Mouse (Mus musculus): ENCODE measurements around the gene Ubr2. TPM values are rescaled to one million over a fixed set of nuclear protein-coding genes. Genes with fewer than 3 reads are reported as not detected.

Ubr2 gene
- polyA plus RNA-seq, 1 experiment from 2014 or later = 23.0 TPM

DNA sequence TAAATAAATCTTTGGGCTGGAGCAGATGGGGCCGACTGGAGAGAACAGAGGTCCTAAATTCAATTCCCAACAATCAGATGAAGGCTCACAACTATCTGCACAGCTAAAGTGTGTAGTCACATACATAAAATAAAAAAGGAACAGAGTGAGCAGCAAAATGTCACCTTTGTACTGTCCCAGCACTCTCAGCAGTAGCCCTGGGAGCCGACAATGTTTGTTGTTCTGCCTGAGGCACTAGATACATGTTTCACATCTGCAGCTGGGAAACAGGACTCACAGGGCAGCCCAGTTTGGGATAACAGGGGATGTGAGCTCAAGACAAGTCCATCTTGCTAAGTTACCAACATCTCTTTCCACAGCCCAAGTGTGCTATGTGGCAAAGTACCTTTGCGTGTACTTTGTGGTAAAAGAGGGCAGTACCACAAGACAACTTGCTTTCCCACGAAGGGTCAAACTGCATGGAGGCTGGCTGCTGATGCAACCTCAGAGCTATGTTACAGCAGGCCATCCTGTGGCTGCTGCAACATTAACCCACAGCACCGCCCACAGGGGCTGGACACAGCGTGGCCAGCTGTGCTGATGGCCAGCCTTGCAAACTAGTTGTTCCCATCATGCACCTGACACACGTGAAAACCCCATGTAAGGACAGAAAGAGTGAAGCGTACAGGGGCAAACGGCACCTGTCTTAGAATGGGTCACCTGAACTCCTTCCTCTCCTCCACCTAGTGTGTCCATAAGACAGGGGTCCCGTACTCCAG lies 15.5 kb downstream of the Ubr2 start:
- H3K9ac ChIP-seq (replicated peaks; ENCODE audit: low read depth, low read length) = no peak overlapping the region

DNA sequence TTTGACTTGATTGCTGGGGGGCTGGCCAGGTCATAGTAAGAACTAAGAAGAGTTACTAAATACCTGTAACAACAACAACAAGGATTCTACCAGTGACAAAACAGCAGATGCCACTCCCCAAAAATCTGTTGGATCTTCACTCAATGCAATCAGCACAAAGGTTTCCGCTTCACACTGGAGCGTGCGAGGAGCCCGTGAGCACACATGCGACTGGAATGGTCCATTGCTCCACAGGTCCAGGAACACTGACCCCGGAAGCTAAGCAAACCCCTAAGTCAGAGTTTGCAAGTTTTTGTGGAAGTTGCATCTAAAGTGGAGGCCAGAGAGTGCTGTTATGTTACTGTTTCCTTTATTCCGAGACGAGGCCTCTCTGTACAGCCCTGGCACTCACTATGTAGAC lies 16.7 kb downstream of the Ubr2 start:
- 93% methylated on average over 8 of the region's 8 CpGs for WGBS
- Histone ChIP-seq H3K4me3 (ENCODE audit: low read depth, low read length) (no peak overlapping the region), H3K4me2 (ENCODE audit: low read depth, low read length) (no peak overlapping the region), H3K4me1 (ENCODE audit: control insufficient read depth, insufficient read depth, low read length) (no peaks in the 10 kb centered on the region), H3K9me3 (ENCODE audit: control insufficient read depth, low read length) (no peaks in the 10 kb centered on the region), H3K9ac (replicated peaks; ENCODE audit: low read depth, low read length) (no peak overlapping the region), H3K27ac (ENCODE audit: low read depth, low read length) (no peak overlapping the region), H3K36me3 (ENCODE audit: control insufficient read depth, insufficient read depth, low read length) (peaks cover 33% of the 10 kb centered on the region), H3K27me3 (ENCODE audit: control insufficient read depth, insufficient read depth, low read length) (no peaks in the 10 kb centered on the region)
- no peak for ATAC-seq (ENCODE audit: low read depth)

More for the DNA sequence above, 15.5 kb downstream of the Ubr2 start:
- Histone ChIP-seq H3K27me3 (ENCODE audit: control insufficient read depth, insufficient read depth, low read length) (no peaks in the 10 kb centered on the region), H3K9me3 (ENCODE audit: control insufficient read depth, low read length) (no peaks in the 10 kb centered on the region), H3K27ac (ENCODE audit: low read depth, low read length) (no peak overlapping the region), H3K4me2 (ENCODE audit: low read depth, low read length) (no peak overlapping the region), H3K4me3 (ENCODE audit: low read depth, low read length) (no peak overlapping the region), H3K4me1 (ENCODE audit: control insufficient read depth, insufficient read depth, low read length) (no peaks in the 10 kb centered on the region), H3K36me3 (ENCODE audit: control insufficient read depth, insufficient read depth, low read length) (peaks cover 31% of the 10 kb centered on the region)
- ATAC-seq (ENCODE audit: low read depth) = no peak
- 80% methylated on average over 10 of the region's 10 CpGs for WGBS

DNA sequence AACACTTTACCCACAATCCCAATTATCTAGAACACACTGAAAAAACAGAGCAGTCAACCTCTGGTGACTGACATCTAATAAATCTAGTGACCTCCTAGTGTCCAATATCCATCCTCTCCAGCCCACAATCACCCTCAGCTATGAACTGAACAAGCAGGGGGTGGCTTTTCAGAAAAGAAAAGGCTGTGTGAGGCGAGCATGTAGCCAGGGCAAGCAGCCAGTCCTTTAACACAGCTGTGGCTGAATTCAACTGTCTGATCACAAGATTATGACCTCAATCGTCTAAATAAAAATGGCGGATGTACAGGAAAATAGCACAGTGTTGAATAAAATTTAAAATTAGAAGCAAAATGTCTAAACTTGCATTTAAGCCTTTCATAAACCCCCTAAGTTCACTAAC lies 22.7 kb downstream of the Ubr2 start:
- Histone ChIP-seq H3K36me3 (ENCODE audit: control insufficient read depth, insufficient read depth, low read length) (peaks cover 79% of the 10 kb centered on the region), H3K27me3 (ENCODE audit: control insufficient read depth, insufficient read depth, low read length) (no peaks in the 10 kb centered on the region), H3K4me2 (ENCODE audit: low read depth, low read length) (no peak overlapping the region), H3K27ac (ENCODE audit: low read depth, low read length) (no peak overlapping the region), H3K9ac (replicated peaks; ENCODE audit: low read depth, low read length) (no peak overlapping the region), H3K4me1 (ENCODE audit: control insufficient read depth, insufficient read depth, low read length) (no peaks in the 10 kb centered on the region), H3K4me3 (ENCODE audit: low read depth, low read length) (no peak overlapping the region), H3K9me3 (ENCODE audit: control insufficient read depth, low read length) (no peaks in the 10 kb centered on the region)
- ATAC-seq (ENCODE audit: low read depth) = no peak
- WGBS = 74% methylated on average over 3 of the region's 3 CpGs

DNA sequence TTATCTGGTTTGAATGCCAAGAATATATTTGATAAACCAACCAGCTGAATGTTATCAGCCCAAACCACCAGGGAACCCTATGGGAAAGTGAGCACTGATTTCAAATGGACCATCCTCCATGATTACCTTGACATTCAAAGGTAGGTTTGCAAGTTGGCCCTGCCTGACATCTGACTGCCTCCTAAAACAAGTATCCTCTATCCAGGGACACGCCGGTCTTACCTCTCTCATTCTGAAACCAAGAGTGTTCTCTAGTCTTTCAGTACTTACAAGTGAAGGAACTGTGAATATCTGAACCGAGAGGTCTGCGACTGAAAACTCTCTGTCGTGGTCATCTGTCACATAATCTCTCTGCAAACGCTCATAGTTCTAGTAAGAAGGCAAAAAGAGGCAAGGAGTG lies 30.3 kb downstream of the Ubr2 start:
- Histone ChIP-seq H3K4me2 (ENCODE audit: low read depth, low read length) (no peak overlapping the region), H3K36me3 (ENCODE audit: control insufficient read depth, insufficient read depth, low read length) (peaks cover 69% of the 10 kb centered on the region), H3K9ac (replicated peaks; ENCODE audit: low read depth, low read length) (no peak overlapping the region), H3K27me3 (ENCODE audit: control insufficient read depth, insufficient read depth, low read length) (no peaks in the 10 kb centered on the region), H3K9me3 (ENCODE audit: control insufficient read depth, low read length) (no peaks in the 10 kb centered on the region), H3K4me3 (ENCODE audit: low read depth, low read length) (no peak overlapping the region), H3K27ac (ENCODE audit: low read depth, low read length) (no peak overlapping the region), H3K4me1 (ENCODE audit: control insufficient read depth, insufficient read depth, low read length) (no peaks in the 10 kb centered on the region)
- no peak for ATAC-seq (ENCODE audit: low read depth)
- WGBS = 96% methylated on average over 6 of the region's 6 CpGs

DNA sequence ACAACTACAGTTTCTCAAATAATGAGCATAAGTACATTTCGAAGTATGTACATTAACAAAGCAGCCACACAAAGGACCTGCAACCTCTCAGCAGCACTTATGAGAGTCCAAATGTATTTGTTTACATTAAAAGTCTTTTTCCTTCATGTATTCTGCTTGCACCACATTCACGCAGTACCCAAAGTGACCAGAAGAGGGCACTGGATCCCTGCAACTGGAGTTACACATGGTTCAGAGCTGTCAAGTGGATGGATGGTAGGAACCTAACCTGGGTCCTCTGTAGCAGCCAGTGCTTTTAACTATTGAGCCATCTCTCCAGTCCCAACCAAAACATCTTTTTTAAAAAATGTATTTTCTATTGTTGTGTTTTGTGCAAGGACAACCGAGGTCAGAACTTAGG lies 35.2 kb downstream of the Ubr2 start:
- 67% methylated on average over 3 of the region's 3 CpGs for WGBS
- Histone ChIP-seq H3K27ac (ENCODE audit: low read depth, low read length) (no peak overlapping the region), H3K36me3 (ENCODE audit: control insufficient read depth, insufficient read depth, low read length) (peaks cover 69% of the 10 kb centered on the region), H3K9me3 (ENCODE audit: control insufficient read depth, low read length) (no peaks in the 10 kb centered on the region), H3K4me3 (ENCODE audit: low read depth, low read length) (no peak overlapping the region), H3K27me3 (ENCODE audit: control insufficient read depth, insufficient read depth, low read length) (no peaks in the 10 kb centered on the region), H3K4me1 (ENCODE audit: control insufficient read depth, insufficient read depth, low read length) (no peaks in the 10 kb centered on the region), H3K4me2 (ENCODE audit: low read depth, low read length) (no peak overlapping the region), H3K9ac (replicated peaks; ENCODE audit: low read depth, low read length) (no peak overlapping the region)
- ATAC-seq (ENCODE audit: low read depth) = no peak

DNA sequence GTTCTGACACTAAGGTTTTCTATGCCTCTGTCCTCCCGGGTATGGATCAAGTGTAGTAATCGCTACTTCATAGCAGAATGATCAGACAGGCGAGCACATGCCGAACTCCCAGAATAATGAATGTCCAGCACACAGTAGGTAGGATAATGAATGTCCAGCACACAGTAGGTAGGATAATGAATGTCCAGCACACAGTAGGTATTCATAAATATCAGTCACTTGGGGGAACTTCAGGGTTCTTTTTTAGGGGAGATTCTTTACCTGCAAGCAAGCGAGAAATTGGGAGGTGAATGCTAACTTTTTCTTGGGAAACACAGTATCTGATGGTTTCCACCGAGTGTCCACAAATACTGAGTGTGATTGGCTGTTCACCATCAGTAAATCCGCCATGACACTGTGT lies 37.8 kb downstream of the Ubr2 start:
- H3K27ac ChIP-seq (ENCODE audit: low read depth, low read length) = no peak overlapping the region
- H3K4me3 ChIP-seq (ENCODE audit: low read depth, low read length) = no peak overlapping the region
- 93% methylated on average over 7 of the region's 7 CpGs for WGBS
- H3K9ac ChIP-seq (replicated peaks; ENCODE audit: low read depth, low read length) = no peak overlapping the region
- no peaks in the 10 kb centered on the region for H3K4me1 ChIP-seq (ENCODE audit: control insufficient read depth, insufficient read depth, low read length)
- peaks cover 79% of the 10 kb centered on the region for H3K36me3 ChIP-seq (ENCODE audit: control insufficient read depth, insufficient read depth, low read length)
- H3K27me3 ChIP-seq (ENCODE audit: control insufficient read depth, insufficient read depth, low read length) = no peaks in the 10 kb centered on the region
- H3K9me3 ChIP-seq (ENCODE audit: control insufficient read depth, low read length) = no peaks in the 10 kb centered on the region
- no peak overlapping the region for H3K4me2 ChIP-seq (ENCODE audit: low read depth, low read length)
- no peak for ATAC-seq (ENCODE audit: low read depth)

DNA sequence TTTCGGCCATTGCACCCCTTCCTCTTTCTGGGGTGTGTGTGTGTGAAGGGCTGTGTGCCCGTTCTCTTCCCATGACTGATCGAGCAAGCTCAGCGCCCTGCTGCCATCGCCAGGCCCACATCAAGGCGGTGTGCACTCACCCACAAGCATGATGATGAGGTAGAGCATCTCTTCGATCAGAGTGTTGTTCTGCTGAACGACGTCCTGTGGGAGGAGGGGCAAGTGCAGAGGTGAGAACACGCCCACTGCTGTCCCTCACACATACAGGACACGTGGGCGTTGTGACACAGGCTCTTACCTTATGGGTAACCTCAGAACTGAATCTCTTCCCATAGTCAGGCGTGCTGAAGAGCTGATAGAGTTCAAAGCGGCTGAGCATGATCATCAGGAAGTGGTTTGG lies 43.5 kb downstream of the Ubr2 start:
- Histone ChIP-seq H3K36me3 (ENCODE audit: control insufficient read depth, insufficient read depth, low read length) (peaks cover 91% of the 10 kb centered on the region), H3K4me1 (ENCODE audit: control insufficient read depth, insufficient read depth, low read length) (no peaks in the 10 kb centered on the region), H3K27me3 (ENCODE audit: control insufficient read depth, insufficient read depth, low read length) (no peaks in the 10 kb centered on the region), H3K4me2 (ENCODE audit: low read depth, low read length) (no peak overlapping the region), H3K9me3 (ENCODE audit: control insufficient read depth, low read length) (no peaks in the 10 kb centered on the region), H3K9ac (replicated peaks; ENCODE audit: low read depth, low read length) (no peak overlapping the region), H3K27ac (ENCODE audit: low read depth, low read length) (no peak overlapping the region), H3K4me3 (ENCODE audit: low read depth, low read length) (no peak overlapping the region)
- ATAC-seq (ENCODE audit: low read depth) = no peak
- 94% methylated on average over 14 of the region's 14 CpGs for WGBS

DNA sequence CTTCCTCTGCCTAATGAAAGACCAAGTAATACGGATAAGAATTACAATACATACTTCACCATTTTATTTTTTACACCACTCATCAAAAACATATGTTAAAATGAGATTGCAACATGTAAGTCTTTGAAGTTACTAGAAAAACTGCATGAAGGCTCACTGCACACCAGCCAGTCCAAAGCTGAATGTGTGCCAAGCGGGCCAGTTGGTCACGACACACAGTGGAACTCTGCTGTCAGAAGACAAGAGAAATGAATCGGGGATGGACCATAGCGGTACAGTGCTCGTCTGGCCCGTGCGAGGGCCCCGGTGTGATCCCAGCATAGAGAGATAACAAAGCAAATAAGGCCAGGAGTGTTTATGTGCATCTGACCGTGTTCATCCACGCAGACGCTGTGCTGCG lies 47.2 kb downstream of the Ubr2 start:
- Histone ChIP-seq H3K27ac (ENCODE audit: low read depth, low read length) (no peak overlapping the region), H3K9me3 (ENCODE audit: control insufficient read depth, low read length) (no peaks in the 10 kb centered on the region), H3K4me2 (ENCODE audit: low read depth, low read length) (no peak overlapping the region), H3K4me3 (ENCODE audit: low read depth, low read length) (no peak overlapping the region), H3K36me3 (ENCODE audit: control insufficient read depth, insufficient read depth, low read length) (peaks cover 92% of the 10 kb centered on the region), H3K9ac (replicated peaks; ENCODE audit: low read depth, low read length) (no peak overlapping the region), H3K4me1 (ENCODE audit: control insufficient read depth, insufficient read depth, low read length) (no peaks in the 10 kb centered on the region), H3K27me3 (ENCODE audit: control insufficient read depth, insufficient read depth, low read length) (no peaks in the 10 kb centered on the region)
- no peak for ATAC-seq (ENCODE audit: low read depth)
- WGBS = 87% methylated on average over 13 of the region's 13 CpGs

DNA sequence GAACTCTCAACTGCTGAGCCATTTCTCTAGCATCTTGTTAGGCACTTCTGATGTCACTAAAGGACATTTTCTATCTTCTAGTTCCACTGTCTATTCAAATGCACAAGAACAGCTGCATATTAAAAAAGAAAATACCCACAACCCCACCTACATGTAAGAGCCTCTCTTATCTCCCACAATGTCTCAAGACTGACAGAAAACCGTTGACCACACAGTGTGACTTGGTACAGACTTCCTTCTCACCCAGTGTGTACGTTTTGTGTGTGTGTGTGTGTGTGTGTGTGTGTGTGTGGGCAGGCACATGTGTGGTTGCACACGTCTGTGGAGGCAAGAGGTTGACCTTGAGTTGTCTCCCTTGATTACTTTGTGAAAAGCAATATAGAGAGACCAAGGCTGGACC lies 48.2 kb downstream of the Ubr2 start:
- Histone ChIP-seq H3K4me3 (ENCODE audit: low read depth, low read length) (no peak overlapping the region), H3K4me2 (ENCODE audit: low read depth, low read length) (no peak overlapping the region), H3K27ac (ENCODE audit: low read depth, low read length) (no peak overlapping the region), H3K9me3 (ENCODE audit: control insufficient read depth, low read length) (no peaks in the 10 kb centered on the region), H3K36me3 (ENCODE audit: control insufficient read depth, insufficient read depth, low read length) (peaks cover 92% of the 10 kb centered on the region), H3K4me1 (ENCODE audit: control insufficient read depth, insufficient read depth, low read length) (no peaks in the 10 kb centered on the region), H3K9ac (replicated peaks; ENCODE audit: low read depth, low read length) (no peak overlapping the region), H3K27me3 (ENCODE audit: control insufficient read depth, insufficient read depth, low read length) (no peaks in the 10 kb centered on the region)
- ATAC-seq (ENCODE audit: low read depth) = no peak
- WGBS = 90% methylated on average over 3 of the region's 3 CpGs

All from neural tube, embryonic 14.5 days (tissue).